Mouse (Mus musculus) embryonic fibroblast, embryonic 13.5 days (primary cell): ENCODE data around the gene Dip2b. TPM values are rescaled to one million over a fixed set of nuclear protein-coding genes. Genes with fewer than 3 reads are reported as not detected.

Source experiments
- H3K27ac ChIP-seq: 2 replicates; pipeline ENCODE4 v1.5.1; 2012; ENCODE audit warnings: low read length, control low read depth, inconsistent platforms; ENCODE audit not compliant: insufficient read depth
- H3K4me1 ChIP-seq: 2 replicates; pipeline ENCODE4 v1.6.1; 2011; ENCODE audit warnings: low read length; ENCODE audit not compliant: control insufficient read depth, insufficient read depth
- H3K4me3 ChIP-seq: 2 replicates; pipeline ENCODE4 v1.5.1; 2011; ENCODE audit warnings: mild to moderate bottlenecking, control low read depth, low read length; ENCODE audit not compliant: insufficient read depth
- CTCF ChIP-seq: IDR thresholded peaks from 2 replicates; pipeline ENCODE4 v1.5.1; 2011; ENCODE audit warnings: mild to moderate bottlenecking, control low read depth, low read length, moderate library complexity, borderline replicate concordance; ENCODE audit not compliant: insufficient read depth
- POLR2A ChIP-seq: IDR thresholded peaks from 2 replicates; pipeline ENCODE4 v1.6.1; 2011; ENCODE audit warnings: low read depth, mild to moderate bottlenecking, control low read depth, low read length, moderate library complexity
- polyA plus RNA-seq: library from polyadenylated mRNA; stranded (reverse); fragments of >200 nt; gene quantifications from 2 replicates; pipeline ENCODE4 v1.2.4, GENCODE M21; 2011; ENCODE audit warnings: low read depth; ENCODE audit not compliant: missing spikeins, insufficient read length

Gene Dip2b
- polyA plus RNA-seq, 1 experiment: 20.6 TPM

- Histone ChIP-seq H3K4me1 (no peaks in the 10 kb centered on the region), H3K27ac (no peak overlapping the region), H3K4me3 (no peak overlapping the region)
- TF ChIP-seq POLR2A (no peak), CTCF (no peak)
These were observed 144.2 kb downstream of the Dip2b start for GRCm38 (mm10) chr15:100182526-100183280.

- Histone ChIP-seq H3K27ac (no peak overlapping the region), H3K4me3 (no peak overlapping the region), H3K4me1 (no peaks in the 10 kb centered on the region)
- TF ChIP-seq CTCF (no peak), POLR2A (no peak)
These were observed 145.0 kb downstream of the Dip2b start for GRCm38 (mm10) chr15:100183510-100183909.

GRCm38 (mm10) chr15:100184821-100185496, 146.5 kb downstream of the Dip2b start:
- Histone ChIP-seq H3K4me3 (no peak overlapping the region), H3K27ac (no peak overlapping the region), H3K4me1 (no peaks in the 10 kb centered on the region)
- TF ChIP-seq POLR2A (no peak), CTCF (no peak)

- Histone ChIP-seq H3K27ac (no peak overlapping the region), H3K4me1 (no peaks in the 10 kb centered on the region), H3K4me3 (no peak overlapping the region)
- no peak for TF ChIP-seq CTCF
- no peak for TF ChIP-seq POLR2A
These were observed 147.8 kb downstream of the Dip2b start for GRCm38 (mm10) chr15:100186234-100186633.

GRCm38 (mm10) chr15:100186882-100187672, 148.6 kb downstream of the Dip2b start:
- TF ChIP-seq CTCF: no peak
- no peak for TF ChIP-seq POLR2A
- Histone ChIP-seq H3K4me3 (no peak overlapping the region), H3K27ac (no peak overlapping the region), H3K4me1 (no peaks in the 10 kb centered on the region)

- Histone ChIP-seq H3K27ac (no peak overlapping the region), H3K4me1 (no peaks in the 10 kb centered on the region), H3K4me3 (no peak overlapping the region)
- no peak for TF ChIP-seq CTCF
- no peak for TF ChIP-seq POLR2A
These were observed 150.1 kb downstream of the Dip2b start for GRCm38 (mm10) chr15:100188542-100188941.

- TF ChIP-seq CTCF (no peak), POLR2A (no peak)
- Histone ChIP-seq H3K4me3 (no peak overlapping the region), H3K4me1 (no peaks in the 10 kb centered on the region), H3K27ac (no peak overlapping the region)
These were observed 150.5 kb downstream of the Dip2b start for GRCm38 (mm10) chr15:100188962-100189404.

- Histone ChIP-seq H3K27ac (no peak overlapping the region), H3K4me3 (no peak overlapping the region), H3K4me1 (no peaks in the 10 kb centered on the region)
- no peak for TF ChIP-seq POLR2A
- no peak for TF ChIP-seq CTCF
These were observed 151.6 kb downstream of the Dip2b start for GRCm38 (mm10) chr15:100190083-100190482.

GRCm38 (mm10) chr15:100198983-100199745, 160.7 kb downstream of the Dip2b start:
- no peak overlapping the region for H3K27ac ChIP-seq
- H3K4me1 ChIP-seq: no peaks in the 10 kb centered on the region
- H3K4me3 ChIP-seq: no peak overlapping the region
- TF ChIP-seq POLR2A (no peak), CTCF (no peak)
